Mouse (Mus musculus): ENCODE data around the gene Psg18.
A peak's percentile ranks its signal among the peaks of the same experiment; 100 is the strongest.
"Not testable (repeated sequence)": the region's sequence is repeated elsewhere in the genome, so short reads cannot be mapped to it uniquely, and the experiment has no call there.

Gene Psg18

GRCm38 (mm10) chr7:18354909-18355308 is at the start of gene Psg18:
Gene Psg18, minus strand, starts transcription at chr7:18355009.
- not testable (repeated sequence) for DNase-seq

GRCm38 (mm10) chr7:18403407-18403806 is 48.6 kb upstream of the Psg18 start:
- no peak for DNase-seq

GRCm38 (mm10) chr7:18402527-18403237 is 47.9 kb upstream of the Psg18 start:
- DNase-seq = peak in 1 of 2 experiments; percentile 5

- DNase-seq = not testable (repeated sequence)
Measured at GRCm38 (mm10) chr7:18391483-18391882, 36.7 kb upstream of the Psg18 start.

GRCm38 (mm10) chr7:18378295-18378694 is 23.5 kb upstream of the Psg18 start:
- DNase-seq = no peak

GRCm38 (mm10) chr7:18335411-18335810 is 19.4 kb downstream of the Psg18 start:
- not testable (repeated sequence) for DNase-seq

Data from kidney, postnatal 4 days (tissue).